Mouse (Mus musculus) midbrain, postnatal 0 days (tissue): ENCODE data around the gene Cmc2. TPM values are rescaled to one million over a fixed set of nuclear protein-coding genes. Genes with fewer than 3 reads are reported as not detected.
A peak's percentile ranks its signal among the peaks of the same experiment; 100 is the strongest.

Experiments used
- ATAC-seq: fragments of 200-750 bp; cut with Nextera tagmentation; 2 replicates; pipeline ENCODE4 v1.8.0; 2017; ENCODE audit warnings: moderate number of reproducible peaks, mild to moderate bottlenecking, moderate TSS enrichment, moderate library complexity; ENCODE audit not compliant: low FRiP score
- DNase-seq: peaks from one replicate; pipeline ENCODE4 v3.0.0-alpha.2; 2015; ENCODE audit warnings: low spot score
- H3K27ac ChIP-seq: fragments of 300-500 bp; sonication (generic); 2 replicates; pipeline ENCODE4 v1.5.1; 2014; ENCODE audit warnings: low read depth, mild to moderate bottlenecking, low read length, mixed read lengths
- H3K27me3 ChIP-seq: fragments of 300-500 bp; sonication (generic); 2 replicates; pipeline ENCODE4 v1.6.1; 2014; ENCODE audit warnings: low read length, control low read depth, mixed read lengths; ENCODE audit not compliant: insufficient read depth
- H3K36me3 ChIP-seq: fragments of 300-500 bp; sonication (generic); 2 replicates; pipeline ENCODE4 v1.6.1; 2014; ENCODE audit warnings: low read length, control low read depth, mixed read lengths; ENCODE audit not compliant: insufficient read depth
- H3K4me1 ChIP-seq: fragments of 300-500 bp; sonication (generic); 2 replicates; pipeline ENCODE4 v1.6.1; 2014; ENCODE audit warnings: mild to moderate bottlenecking, control low read depth, antibody characterized with exemption, low read length, mixed read lengths; ENCODE audit not compliant: insufficient read depth
- H3K4me2 ChIP-seq: fragments of 300-500 bp; sonication (generic); 2 replicates; pipeline ENCODE4 v1.6.1; 2014; ENCODE audit warnings: low read depth, mild to moderate bottlenecking, low read length, mixed read lengths; ENCODE audit not compliant: poor library complexity, severe bottlenecking
- H3K4me3 ChIP-seq: fragments of 300-500 bp; sonication (generic); 2 replicates; pipeline ENCODE4 v1.5.1; 2014; ENCODE audit warnings: low read depth, mild to moderate bottlenecking, low read length, moderate library complexity
- H3K9ac ChIP-seq: fragments of 300-500 bp; sonication (generic); replicated peaks from 2 replicates; pipeline ENCODE4 v1.6.1; 2014; ENCODE audit warnings: mild to moderate bottlenecking, low read length, moderate library complexity, mixed read lengths; ENCODE audit not compliant: poor library complexity, severe bottlenecking
- H3K9me3 ChIP-seq: fragments of 300-500 bp; sonication (generic); 2 replicates; pipeline ENCODE4 v1.6.1; 2016; ENCODE audit warnings: low read length, control low read depth
- CTCF ChIP-seq: IDR thresholded peaks from 2 replicates; pipeline ENCODE4 v1.5.1; 2016; ENCODE audit warnings: antibody characterized with exemption, mild to moderate bottlenecking
- WGBS: fragments of 180-500 bp; shearing (Covaris S2); extraction: QIAGEN DNeasy Blood & Tissue Kit; methylation state at CpG from one replicate; pipeline ENCODE4 v1.1.7; 2014; 5-methylcytosine and 5-hydroxymethylcytosine counted together
- polyA plus RNA-seq: library from polyadenylated mRNA; unstranded; fragments of >200 nt; fragmentation: Nextera tagmentation; extraction: Ambion mirVana; gene quantifications from 2 replicates; pipeline ENCODE4 v1.2.1, GENCODE M21; 2015
- total RNA-seq: library from RNA; depleted of rRNA; stranded (reverse); fragments of >200 nt; gene quantifications from 2 replicates; pipeline ENCODE4 v1.2.3, GENCODE M21; 2014

Cmc2 gene
- total and polyA plus RNA-seq, 2 experiments from 2014 or later, result 8.8 to 24.9 TPM

GRCm38 (mm10) chr8:116887813-116888212, 33.4 kb downstream of the Cmc2 start:
- no peak overlapping the region for H3K9ac ChIP-seq
- no peak for TF ChIP-seq CTCF
- no peak overlapping the region for H3K4me2 ChIP-seq
- H3K27ac ChIP-seq, result no peak overlapping the region
- H3K4me3 ChIP-seq, result no peak overlapping the region
- peak; percentile 54 for DNase-seq
- peaks cover 6% of the 10 kb centered on the region; the same call in 1 of the 2 replicates for H3K36me3 ChIP-seq
- no peaks in the 10 kb centered on the region for H3K27me3 ChIP-seq
- ATAC-seq, result no peak
- H3K4me1 ChIP-seq, result no peaks in the 10 kb centered on the region
- WGBS, result 74% methylated on average over 4 of the region's 4 CpGs
- no peaks in the 10 kb centered on the region for H3K9me3 ChIP-seq

GRCm38 (mm10) chr8:116881396-116881795, 39.9 kb downstream of the Cmc2 start:
- DNase-seq (no peak), ATAC-seq (no peak)
- Histone ChIP-seq H3K9ac (no peak overlapping the region), H3K27me3 (no peaks in the 10 kb centered on the region), H3K36me3 (no peaks in the 10 kb centered on the region), H3K9me3 (no peaks in the 10 kb centered on the region), H3K4me1 (no peaks in the 10 kb centered on the region), H3K27ac (no peak overlapping the region), H3K4me2 (no peak overlapping the region), H3K4me3 (no peak overlapping the region)
- 92% methylated on average over 8 of the region's 8 CpGs for WGBS
- TF ChIP-seq CTCF, result no peak

GRCm38 (mm10) chr8:116875798-116876450, 45.3 kb downstream of the Cmc2 start:
- Histone ChIP-seq H3K9me3 (no peaks in the 10 kb centered on the region), H3K4me3 (no peak overlapping the region), H3K9ac (no peak overlapping the region), H3K4me2 (no peak overlapping the region), H3K27ac (no peak overlapping the region), H3K27me3 (no peaks in the 10 kb centered on the region), H3K4me1 (no peaks in the 10 kb centered on the region), H3K36me3 (no peaks in the 10 kb centered on the region)
- DNase-seq, result no peak
- ATAC-seq, result no peak
- TF ChIP-seq CTCF, result no peak
- 87% methylated on average over 17 of the region's 17 CpGs for WGBS

- H3K36me3 ChIP-seq, result no peaks in the 10 kb centered on the region
- H3K27ac ChIP-seq, result no peak overlapping the region
- TF ChIP-seq CTCF, result no peak
- no peaks in the 10 kb centered on the region for H3K27me3 ChIP-seq
- DNase-seq, result no peak
- ATAC-seq, result no peak
- no peak overlapping the region for H3K4me2 ChIP-seq
- no peak overlapping the region for H3K4me3 ChIP-seq
- no peaks in the 10 kb centered on the region for H3K4me1 ChIP-seq
- WGBS, result 89% methylated on average over 8 of the region's 8 CpGs
- no peak overlapping the region for H3K9ac ChIP-seq
- no peaks in the 10 kb centered on the region for H3K9me3 ChIP-seq
Observed at GRCm38 (mm10) chr8:116873986-116874385, 47.3 kb downstream of the Cmc2 start.

- Histone ChIP-seq H3K4me1 (no peaks in the 10 kb centered on the region), H3K4me2 (no peak overlapping the region), H3K4me3 (no peak overlapping the region), H3K27me3 (no peaks in the 10 kb centered on the region), H3K9me3 (no peaks in the 10 kb centered on the region), H3K9ac (no peak overlapping the region), H3K27ac (no peak overlapping the region), H3K36me3 (no peaks in the 10 kb centered on the region)
- no peak for ATAC-seq
- no peak for TF ChIP-seq CTCF
- 70% methylated on average over 11 of the region's 11 CpGs for WGBS
- no peak for DNase-seq
Observed at GRCm38 (mm10) chr8:116873586-116873985, 47.7 kb downstream of the Cmc2 start.

- peak; percentile 51 for TF ChIP-seq CTCF
- 74% methylated on average over 2 of the region's 2 CpGs for WGBS
- peak; percentile 48 for DNase-seq
- H3K4me2 ChIP-seq, result no peak overlapping the region
- no peak overlapping the region for H3K27ac ChIP-seq
- no peaks in the 10 kb centered on the region for H3K4me1 ChIP-seq
- no peak for ATAC-seq
- no peaks in the 10 kb centered on the region for H3K27me3 ChIP-seq
- no peak overlapping the region for H3K4me3 ChIP-seq
- H3K9me3 ChIP-seq, result no peaks in the 10 kb centered on the region
- no peaks in the 10 kb centered on the region for H3K36me3 ChIP-seq
- H3K9ac ChIP-seq, result no peak overlapping the region
Observed at GRCm38 (mm10) chr8:116872761-116873342, 48.4 kb downstream of the Cmc2 start.
